Mouse (Mus musculus) T-helper 2 cell (primary cell): ENCODE data around the gene Stmn1.

Experiments
- in situ Hi-C: fragments of 300-600 bp; cut with MboI, MseI; formaldehyde crosslinking; loops from one replicate; pipeline ENCODE4 v1.15.1; 2025; ENCODE audit warnings: high pct_unique_total_duplicates

Stmn1 gene

DNA sequence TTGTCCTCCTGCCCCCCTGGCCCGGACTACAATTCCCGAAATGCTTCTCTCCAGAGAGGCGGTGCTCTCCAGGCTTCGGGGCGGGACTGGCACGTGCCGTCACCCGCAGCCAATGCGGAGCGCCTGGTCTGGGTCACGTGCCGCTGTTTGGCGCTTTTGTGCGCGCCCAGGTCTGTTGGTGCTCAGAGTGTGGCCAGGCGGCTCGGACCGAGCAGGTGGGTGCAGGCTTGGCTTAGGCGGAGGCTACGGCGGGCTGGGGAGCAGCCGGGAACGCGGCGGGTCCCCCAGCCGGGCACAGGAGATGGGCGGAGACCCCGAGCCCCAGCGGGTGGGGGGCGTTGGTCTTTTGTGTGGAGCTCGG, at the start of gene Stmn1:
Stmn1 (plus strand) TSS at position 106 of the 361 bp plus-strand sequence.
- in situ Hi-C loops, result no loop called here

DNA sequence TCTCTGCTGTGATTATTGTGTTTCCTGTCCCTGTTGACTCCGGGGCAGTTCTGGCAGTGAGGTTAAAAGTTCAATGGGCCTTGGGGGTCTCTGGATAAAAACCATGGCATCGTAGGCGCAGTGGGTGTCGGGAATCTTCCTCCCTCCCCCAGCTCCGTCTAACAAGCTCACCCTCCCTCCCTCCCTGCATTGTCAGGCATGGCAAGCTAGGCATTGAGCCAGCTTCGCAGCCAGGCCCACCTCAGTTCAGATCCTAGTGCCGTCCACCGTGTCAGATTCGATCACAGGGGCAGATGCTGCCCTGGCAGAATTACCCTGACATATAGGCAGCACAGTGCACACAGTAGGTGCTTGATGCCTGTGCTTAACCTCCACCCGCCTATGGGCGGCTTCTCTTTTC, 46.1 kb upstream of the Stmn1 start:
- in situ Hi-C loops, result no loop called here

DNA sequence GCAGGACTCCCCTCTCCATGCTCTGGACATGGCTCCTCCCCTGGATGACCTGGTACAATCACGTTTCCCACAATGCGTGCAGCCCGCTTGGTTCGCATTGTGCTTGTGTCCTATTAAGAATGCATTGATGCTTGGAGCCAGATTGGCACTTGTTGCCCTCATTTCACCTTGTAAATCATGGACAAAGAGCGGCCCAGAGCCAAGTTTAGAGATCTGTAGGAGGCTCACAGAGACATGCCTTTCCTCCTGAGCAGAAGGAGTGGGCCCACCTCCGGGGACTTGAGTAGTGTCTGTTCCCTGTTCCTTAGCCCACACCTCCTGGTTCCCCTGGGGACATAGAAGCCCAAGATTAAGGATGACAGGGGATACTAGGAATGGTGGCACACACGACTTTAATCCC, 44.2 kb upstream of the Stmn1 start:
- in situ Hi-C loops, result no loop called here

DNA sequence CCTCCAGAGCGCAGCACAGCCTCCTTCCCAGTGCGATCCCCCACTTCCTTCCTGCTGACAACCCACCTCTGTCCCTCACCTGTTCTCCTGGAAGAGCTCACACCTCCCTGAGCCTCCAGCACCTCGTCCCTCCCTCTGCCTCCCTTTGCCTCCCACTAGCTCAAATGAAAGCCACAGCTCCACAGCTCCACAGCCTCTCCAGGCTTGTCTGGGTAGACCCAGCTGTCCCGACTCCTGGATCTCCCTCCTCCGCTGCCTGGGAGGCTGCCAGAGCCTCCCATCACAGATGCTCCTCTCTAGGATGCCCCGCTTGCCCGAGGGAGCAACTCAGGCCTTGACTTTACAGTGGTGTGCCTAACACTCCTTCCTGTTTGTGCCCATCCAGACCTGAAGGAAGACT, 43.0 kb upstream of the Stmn1 start:
- in situ Hi-C loops, result no loop called here

DNA sequence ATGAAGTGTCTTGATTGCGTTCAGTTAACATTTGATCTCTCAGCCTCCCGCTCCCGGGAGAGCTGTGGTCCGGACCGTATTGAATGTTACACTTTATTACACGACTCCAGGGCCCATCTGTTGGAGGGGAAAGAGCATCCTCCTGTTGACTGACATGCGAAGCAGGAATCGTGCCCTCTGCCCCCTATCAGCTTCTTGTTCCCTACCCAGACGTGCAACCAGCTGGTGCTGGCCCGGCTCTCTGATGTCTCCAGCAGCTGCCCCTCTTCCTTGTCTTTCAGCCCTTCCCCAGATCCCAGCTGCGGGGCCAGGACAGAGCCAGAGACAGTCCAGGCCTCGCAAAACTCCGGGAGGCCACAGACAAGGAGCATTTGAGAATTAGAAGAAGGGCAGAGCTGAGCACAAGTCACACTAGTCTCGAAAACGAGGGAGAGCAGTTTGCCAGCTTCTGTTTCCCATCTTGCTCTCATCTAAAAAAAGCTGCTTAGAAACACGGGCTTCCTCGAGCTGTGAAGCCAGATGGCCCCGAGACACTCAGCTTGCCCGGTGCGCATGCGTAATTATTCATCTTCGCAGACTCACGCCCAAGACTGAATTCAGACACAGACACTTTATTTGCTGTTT, 37.6 kb upstream of the Stmn1 start:
- in situ Hi-C loops, result no loop called here

DNA sequence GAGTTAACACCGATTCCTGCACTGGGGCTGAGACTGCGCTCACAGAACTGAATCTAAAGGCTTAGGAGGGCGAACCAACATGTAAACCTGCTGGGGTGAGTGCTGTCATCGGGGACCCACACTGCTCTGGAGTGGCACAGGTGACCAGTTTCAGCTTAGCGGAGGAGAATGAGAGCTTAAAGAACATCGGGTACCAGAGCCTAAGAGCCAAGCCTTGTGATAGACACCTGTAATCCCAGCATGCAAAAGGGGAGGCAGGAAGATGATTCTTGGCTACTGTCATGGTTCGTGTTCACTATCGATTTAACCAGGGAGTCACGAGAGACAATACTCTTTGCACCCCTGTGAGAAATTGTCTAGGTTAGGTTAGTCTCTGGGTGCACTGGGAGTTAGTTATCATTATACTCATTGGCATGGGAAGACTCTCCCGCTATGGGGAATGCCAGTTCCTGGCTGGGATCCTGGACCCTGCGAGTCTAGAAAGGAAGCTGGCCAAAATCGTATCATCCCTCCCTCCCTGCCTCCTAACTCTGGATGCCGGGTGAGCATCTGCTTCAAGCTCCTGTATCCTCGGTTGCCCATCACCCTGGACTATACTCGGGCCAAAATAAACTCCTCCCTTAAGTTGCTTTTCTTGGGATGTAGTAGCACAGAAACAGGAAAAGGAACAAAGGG, 35.3 kb upstream of the Stmn1 start:
- in situ Hi-C loops, result no loop called here

DNA sequence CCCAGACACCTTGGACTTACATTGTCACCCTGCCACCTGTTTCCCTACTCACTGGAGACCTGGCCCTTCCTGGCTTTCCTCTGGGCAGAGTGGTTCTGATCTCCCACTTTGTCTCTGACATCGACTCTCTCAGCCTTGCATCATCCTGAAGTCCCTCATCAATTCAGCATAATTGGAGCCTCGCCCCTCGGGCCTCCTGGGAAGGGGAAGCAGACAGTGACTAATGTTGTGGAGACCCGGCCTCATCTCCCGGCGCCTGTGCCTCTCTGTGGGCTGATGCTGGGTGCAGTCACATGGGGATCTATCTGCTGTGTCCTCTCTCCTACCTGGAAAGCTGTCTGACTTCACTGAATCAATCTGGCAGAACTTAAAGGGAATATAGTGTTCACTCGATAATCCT, 31.9 kb upstream of the Stmn1 start:
- in situ Hi-C loops, result no loop called here

DNA sequence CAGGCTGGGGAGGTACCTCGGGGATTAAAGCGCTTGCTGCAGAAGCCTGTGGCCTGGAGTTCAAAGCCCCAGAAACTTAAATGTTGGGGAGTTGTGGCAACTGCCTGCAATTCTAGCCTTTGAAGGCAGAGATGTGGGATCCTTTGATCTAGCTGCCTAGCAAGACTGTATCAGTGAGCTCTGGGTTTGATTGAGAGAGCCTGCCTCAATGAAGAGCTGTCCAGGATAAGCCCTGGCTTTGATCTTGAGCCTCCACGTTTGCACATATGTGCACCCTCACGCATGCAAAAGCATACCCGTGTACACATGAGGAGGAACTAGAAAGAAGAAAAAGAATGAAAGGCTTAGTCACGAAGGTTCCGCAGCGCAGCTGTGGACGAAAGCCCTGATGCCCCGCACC, 31.5 kb upstream of the Stmn1 start:
- in situ Hi-C loops, result no loop called here

DNA sequence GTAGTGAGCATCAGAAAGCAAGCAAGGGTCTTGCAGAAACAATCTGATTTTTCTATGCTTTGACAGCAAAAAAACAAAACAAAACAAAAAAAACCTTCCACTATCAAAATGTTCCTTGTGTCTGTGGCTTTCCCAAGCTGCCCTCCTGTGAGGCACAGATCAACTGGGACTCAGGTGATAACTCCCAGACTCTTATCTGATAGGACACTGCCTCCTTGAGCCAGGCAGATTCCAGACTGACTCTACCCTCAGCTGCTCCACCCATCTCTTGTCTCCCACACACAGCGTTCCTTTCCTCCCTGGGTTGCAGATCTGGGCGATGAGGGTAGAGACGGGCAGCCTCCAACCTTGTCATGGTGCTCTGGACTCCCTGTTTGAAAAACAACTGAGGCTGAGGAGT, 29.0 kb upstream of the Stmn1 start:
- in situ Hi-C loops, result no loop called here

DNA sequence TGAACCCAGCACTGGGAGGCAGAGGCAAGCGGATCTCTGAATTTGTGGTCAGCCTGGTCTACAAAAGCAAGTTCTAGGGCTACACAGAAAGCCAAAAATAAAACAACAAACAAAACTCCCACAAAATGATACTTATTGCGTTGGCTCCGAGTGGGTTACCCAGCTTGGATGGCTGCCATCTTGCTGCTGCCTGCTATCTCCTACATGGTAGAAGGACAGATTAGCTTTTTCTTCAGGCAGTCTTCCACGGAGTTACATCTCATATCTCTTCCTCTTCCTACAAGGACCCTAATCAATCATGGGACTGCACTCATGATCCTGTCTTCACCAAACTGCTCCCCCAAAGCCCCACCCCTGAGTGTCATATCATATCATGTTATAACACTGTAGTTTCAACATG, 28.2 kb upstream of the Stmn1 start:
- in situ Hi-C loops, result no loop called here

DNA sequence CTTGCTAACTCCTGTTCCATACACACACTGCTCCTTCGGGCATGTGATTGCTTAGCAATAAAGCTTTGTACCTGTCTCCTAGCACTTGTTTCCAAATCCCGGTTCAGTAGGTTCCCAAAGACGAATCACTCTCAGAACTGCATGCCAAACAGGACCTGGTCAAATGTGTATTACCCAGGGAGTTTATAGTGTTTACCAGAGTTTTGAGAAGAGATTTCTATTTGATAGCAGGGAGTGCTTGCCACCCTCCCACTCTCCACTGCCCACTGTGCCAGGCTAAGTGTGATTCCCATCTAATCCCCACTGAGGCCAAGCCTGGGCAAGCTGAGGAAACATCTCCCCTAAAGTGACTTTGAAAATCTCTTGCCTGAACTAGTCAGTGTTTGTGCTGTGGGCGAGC, 25.9 kb upstream of the Stmn1 start:
- in situ Hi-C loops, result no loop called here

DNA sequence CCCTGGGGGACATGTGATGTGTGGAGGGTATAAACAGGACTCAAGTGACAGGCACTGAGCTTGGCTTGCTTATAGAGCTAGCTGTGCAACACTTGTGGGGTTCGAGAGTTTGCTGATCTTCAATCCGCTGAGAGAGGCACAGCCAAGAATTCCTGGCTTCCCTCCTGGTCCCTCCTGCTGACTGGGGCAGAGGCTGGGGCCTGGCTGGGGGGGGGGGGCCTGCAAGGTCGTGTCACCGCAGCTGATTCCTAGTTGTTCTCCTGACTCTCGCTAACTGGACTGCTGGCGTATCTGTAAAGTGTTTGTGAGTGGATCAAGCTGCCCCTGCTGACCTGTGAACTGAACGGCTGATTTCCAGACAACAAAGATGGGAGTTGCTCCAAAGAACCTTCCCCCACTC, 24.5 kb upstream of the Stmn1 start:
- in situ Hi-C loops, result no loop called here

DNA sequence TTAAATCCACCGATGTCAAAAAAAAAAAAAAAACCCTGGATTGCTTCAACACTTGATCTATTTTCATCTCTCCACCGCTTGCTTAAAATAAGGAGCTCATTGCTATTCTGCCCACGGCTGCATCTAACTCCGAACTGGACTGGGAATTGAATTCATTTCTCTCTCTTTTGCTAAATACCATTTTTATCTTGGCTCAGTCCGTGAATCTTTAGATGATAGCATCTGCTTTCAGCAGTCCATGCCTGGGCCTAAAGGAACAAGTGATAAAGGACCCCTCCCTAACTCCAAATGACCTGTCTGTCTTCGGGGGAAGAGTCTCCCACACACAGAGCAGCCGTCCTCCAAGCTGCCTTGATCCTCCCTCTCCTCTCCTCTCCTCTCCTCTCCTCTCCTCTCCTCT, 23.2 kb upstream of the Stmn1 start:
- in situ Hi-C loops, result no loop called here

DNA sequence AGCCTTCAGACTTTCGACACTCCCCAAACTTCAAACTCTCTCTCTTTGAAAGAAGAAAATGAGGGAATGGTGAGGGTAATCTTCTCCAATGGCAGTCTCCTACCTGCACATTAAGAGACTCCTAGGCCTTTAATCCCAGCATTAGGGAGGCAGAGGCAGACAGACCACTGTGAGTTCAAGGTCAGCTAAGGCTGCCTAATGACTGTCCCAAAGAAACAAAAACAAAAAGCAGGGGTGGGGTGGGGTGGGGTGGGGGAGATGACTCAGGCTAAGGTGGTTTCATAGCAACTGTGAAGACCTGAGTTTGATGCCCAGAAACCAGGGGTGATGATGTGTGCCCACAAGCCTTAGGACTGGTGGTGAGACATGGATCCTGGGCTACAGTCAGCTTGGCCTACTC, 22.6 kb upstream of the Stmn1 start:
- in situ Hi-C loops, result no loop called here

DNA sequence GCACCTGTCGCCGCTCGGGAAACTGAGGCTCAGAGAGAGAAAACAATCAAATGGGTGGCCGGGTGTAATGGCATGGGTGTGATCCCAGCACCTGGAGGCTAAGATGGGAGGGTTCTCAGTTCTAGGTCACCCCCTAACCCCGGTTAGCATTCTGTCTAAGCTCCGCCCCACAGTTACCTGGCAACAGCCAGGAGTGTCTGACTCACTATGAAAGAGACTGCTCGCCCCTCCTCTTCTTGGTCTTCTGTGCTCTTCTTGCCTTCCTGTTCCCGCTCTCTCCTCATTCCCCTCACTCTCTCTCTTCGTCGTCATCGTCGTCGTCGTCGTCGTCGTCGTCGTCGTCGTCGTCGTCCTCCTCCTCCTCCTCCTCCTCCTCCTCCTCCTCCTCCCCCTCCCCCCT, 20.2 kb upstream of the Stmn1 start:
- in situ Hi-C loops, result no loop called here

DNA sequence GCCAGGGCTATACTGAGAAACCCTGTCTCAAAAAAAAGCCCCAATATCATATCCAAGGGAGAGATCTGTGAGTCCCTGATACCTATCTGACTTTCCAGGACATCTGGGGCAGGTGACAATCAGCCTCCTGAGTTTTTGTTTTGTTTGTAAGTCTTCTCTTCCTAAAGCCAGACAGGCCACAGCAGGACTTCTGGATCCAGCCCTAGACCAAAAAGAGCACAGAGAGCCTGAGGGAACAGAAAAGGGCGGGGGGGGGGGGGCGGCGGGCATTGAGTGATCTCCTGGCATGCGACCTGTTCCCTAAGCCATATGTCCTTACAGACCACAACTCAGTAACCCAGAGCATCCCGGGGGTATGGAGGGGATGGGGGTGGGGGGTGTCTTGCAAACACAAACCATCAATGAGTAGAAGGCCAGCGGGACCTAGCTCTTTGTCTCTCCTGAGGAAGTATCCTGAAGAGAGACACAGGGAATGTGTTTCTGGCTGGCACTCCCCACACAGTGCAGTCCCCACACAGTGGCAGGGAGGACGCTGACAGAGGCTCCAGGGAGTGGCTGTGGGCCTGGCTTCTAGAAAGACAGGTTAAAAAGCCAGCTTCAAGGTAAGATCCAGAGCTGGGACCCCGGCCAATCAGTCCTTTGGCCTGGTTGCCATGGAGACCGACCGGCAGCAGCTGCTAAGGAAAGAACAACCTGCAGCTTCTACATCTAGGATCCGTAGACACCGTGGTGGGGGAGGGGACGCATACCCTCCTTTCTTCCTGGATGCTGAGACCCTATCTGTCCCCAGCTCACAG, 18.3 kb upstream of the Stmn1 start:
- in situ Hi-C loops, result no loop called here

DNA sequence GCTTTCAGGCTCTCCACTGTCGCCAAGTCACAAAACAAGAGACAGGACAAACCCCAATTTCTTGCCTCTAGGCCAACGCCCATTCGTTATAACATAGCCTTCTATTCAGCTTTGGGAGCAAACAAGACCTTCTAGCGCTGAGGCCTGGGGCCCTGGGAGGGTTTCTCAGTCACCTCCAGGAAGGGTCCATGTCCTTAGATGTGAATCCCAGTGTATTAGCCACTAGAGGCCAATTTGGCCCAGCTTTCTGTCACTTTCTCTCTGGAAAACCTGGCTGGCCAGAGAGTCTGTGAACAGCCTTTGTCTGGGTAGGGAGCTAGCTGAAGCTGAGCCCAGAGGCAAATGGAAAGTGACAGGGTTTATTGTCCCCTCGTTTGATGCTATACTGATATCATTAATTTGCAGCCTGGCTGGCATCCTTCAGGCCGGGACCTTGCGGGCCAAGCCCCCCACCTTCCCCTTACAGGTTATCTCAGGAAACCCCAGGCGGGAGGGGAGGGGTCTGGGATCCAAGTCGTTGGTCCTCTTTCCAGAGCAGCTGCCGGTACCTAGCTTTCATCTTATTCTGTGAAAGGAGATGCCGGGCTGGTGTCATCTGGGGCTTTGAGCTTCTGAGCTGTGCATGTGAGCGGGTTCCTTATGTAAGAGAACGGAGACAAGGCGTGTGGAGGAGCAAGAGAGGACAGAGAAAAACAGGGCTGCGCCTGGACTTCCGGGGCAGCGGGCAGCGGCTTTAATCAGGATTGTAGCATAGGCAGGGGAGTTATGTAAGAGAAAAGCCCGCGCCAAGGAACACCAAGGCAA, 17.5 kb upstream of the Stmn1 start:
- in situ Hi-C loops, result no loop called here

DNA sequence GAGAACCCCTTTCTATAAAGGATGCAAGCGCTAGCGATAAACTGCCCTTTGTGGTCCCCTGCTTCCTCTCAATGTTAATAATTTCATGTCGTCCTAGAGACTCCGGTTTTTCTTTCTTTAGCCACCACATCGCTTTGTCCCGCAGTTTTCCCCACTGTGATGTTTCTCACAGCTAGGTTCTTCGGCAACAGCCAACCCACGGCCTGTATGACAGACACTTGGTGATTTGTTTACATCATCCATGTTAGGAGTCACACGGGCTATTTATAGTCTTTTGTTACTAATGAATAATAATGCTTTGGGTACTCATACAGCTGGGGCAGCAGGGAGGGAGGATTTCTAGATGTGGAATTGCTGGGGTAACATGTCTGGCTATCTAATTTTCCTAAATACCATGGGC, 16.6 kb upstream of the Stmn1 start:
- in situ Hi-C loops, result no loop called here

DNA sequence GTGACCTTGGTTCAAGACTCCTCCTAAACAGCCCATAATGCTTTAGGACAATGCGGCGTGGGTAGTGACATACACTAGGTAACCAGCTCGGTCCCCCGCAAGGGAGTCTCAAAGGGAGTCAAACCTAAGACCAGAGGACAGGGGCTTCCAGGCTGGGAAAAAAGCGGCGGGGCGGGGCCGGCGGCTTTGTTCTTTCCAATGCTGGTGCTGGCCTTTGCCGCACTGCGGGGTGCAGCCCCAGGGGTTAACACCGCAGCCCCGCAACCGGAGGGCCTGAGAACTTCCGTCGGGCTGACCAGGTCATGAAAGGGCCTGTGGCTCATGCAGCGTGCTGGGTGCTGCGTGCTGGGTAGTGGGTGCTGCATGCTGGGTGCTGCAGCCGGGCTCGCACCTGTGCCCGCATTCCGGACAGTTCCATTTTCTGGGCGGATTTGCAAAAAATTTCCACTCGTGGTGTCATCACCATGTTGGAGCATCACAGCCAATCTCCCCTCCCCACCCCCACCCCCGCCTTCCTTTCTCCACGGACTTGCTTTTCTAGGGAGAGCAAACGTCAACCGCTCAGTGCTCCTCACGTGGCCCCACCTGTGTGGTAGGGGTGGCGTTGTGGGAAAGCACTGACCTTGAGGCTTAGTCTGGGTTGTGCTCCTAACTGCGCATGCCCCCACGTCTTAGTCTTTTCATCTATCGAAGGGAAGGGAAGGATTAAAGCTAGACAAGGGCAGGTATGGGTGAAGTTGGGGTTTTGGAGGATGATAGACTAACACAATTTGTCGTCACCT, 14.3 kb upstream of the Stmn1 start:
- in situ Hi-C loops, result no loop called here

DNA sequence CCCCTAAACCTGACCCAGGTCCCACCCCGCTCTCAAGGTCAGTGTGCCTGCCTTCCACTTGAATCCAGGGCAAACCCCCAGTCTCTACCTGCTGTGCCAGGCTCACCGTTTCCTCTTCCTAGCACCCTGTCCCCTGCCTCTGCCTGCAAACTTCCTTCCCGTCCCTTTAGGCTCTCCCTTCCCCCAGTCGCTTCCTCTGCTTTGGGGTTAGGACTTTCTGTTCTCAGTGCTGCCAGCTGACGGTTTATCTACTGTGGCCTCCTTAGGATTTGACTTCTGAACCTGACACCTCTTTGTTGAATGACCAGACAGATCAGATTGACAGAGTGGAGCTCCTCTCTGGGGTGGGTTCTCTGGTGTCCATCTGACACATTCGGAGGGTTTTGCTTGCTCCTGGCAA, 12.8 kb upstream of the Stmn1 start:
- in situ Hi-C loops, result no loop called here

DNA sequence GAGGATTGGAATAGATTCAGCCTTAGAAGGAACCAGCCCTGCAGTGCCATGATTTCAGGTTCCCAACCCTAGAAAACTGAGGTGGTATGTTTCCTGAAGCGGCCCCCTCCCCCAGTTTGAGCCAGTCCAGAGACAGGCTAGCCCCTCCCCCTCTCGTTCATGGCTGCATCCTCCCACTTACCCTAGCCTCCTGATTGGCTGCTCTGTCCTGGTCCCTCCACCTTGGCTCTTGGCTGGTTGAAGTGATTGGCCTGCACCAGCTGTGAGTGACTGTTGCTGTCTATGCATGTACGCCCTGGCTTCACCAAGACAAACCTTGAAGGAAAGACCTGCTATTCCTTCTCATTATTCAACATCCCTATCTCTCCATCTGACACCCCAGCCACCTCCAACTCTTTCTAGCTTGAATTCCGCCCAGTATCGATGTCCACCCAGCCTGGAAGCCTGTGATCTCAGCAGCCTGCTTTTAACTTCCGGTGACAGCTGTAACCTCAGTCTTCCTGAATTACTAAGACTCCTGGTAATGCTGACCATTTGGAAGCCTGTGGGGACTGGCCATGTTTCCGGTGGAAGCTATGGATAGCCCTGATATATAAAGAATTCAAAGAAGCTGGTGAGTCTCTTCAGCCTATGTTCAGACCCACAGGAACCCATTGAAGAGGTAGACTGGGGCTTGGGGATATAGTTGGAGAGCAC, 10.8 kb upstream of the Stmn1 start:
- in situ Hi-C loops, result no loop called here
